Mouse (Mus musculus) thymus, postnatal 10 days (tissue): ENCODE results near the gene Akt2.
A peak's percentile ranks its signal among the peaks of the same experiment; 100 is the strongest.

Source experiments
- DNase-seq, 2 experiments: peaks; one replicate each; pipeline ENCODE4 v3.0.0; 2021; ENCODE audit warnings: low spot score in 2 of 2

Gene Akt2

GRCm38 (mm10) chr7:27591266-27592216, at the start of gene Akt2:
TSS of gene Akt2 (plus strand) at chr7:27591552.
- DNase-seq = peak; percentile 94

- DNase-seq = no peak
Measured at GRCm38 (mm10) chr7:27541922-27542321, 49.4 kb upstream of the Akt2 start.

GRCm38 (mm10) chr7:27542392-27543033, 48.8 kb upstream of the Akt2 start:
- peak; percentile 92 for DNase-seq

GRCm38 (mm10) chr7:27543065-27543464, 48.3 kb upstream of the Akt2 start:
- no peak for DNase-seq

GRCm38 (mm10) chr7:27543851-27544250, 47.5 kb upstream of the Akt2 start:
- DNase-seq = no peak

- peak; percentile 78 to 82 for DNase-seq
Measured at GRCm38 (mm10) chr7:27544675-27545370, 46.5 kb upstream of the Akt2 start.

GRCm38 (mm10) chr7:27549597-27549996, 41.8 kb upstream of the Akt2 start:
- DNase-seq = no peak

- DNase-seq = no peak
Measured at GRCm38 (mm10) chr7:27552070-27552469, 39.3 kb upstream of the Akt2 start.

GRCm38 (mm10) chr7:27552931-27553513, 38.3 kb upstream of the Akt2 start, which contains the start of the genes Pld3 and 2310022A10Rik:
TSS of gene Pld3 (minus strand) at chr7:27553218.
TSS of gene 2310022A10Rik (plus strand) at chr7:27553233.
- peak; percentile 92 to 96 for DNase-seq

GRCm38 (mm10) chr7:27560291-27560887, 31.0 kb upstream of the Akt2 start:
- no peak for DNase-seq

- no peak for DNase-seq
Measured at GRCm38 (mm10) chr7:27560978-27561377, 30.4 kb upstream of the Akt2 start.

GRCm38 (mm10) chr7:27569580-27570224, 21.6 kb upstream of the Akt2 start:
- no peak for DNase-seq

- DNase-seq = no peak
Measured at GRCm38 (mm10) chr7:27572133-27572532, 19.2 kb upstream of the Akt2 start.

GRCm38 (mm10) chr7:27574124-27574880, 17.1 kb upstream of the Akt2 start:
- DNase-seq = no peak

GRCm38 (mm10) chr7:27576914-27577313, 14.4 kb upstream of the Akt2 start:
- DNase-seq = peak; percentile 9 to 40

- no peak for DNase-seq
Measured at GRCm38 (mm10) chr7:27577589-27577988, 13.8 kb upstream of the Akt2 start.

GRCm38 (mm10) chr7:27578465-27578864, 12.9 kb upstream of the Akt2 start:
- no peak for DNase-seq

GRCm38 (mm10) chr7:27580380-27581174, 10.8 kb upstream of the Akt2 start:
- DNase-seq = no peak

- no peak for DNase-seq
Measured at GRCm38 (mm10) chr7:27586861-27587260, 4.5 kb upstream of the Akt2 start.
